Mouse (Mus musculus) adrenal gland, postnatal 36 days (tissue): ENCODE measurements around the gene Phf21a. TPM values are rescaled to one million over a fixed set of nuclear protein-coding genes. Genes with fewer than 3 reads are reported as not detected.
A peak's percentile ranks its signal among the peaks of the same experiment; 100 is the strongest.
"Not testable (repeated sequence)": the region's sequence is repeated elsewhere in the genome, so short reads cannot be mapped to it uniquely, and the experiment has no call there.

Experiments
- DNase-seq, 2 experiments: peaks; one replicate each; pipeline ENCODE4 v3.0.0; 2021; ENCODE audit warnings: mixed read lengths in 1 of 2
- total RNA-seq, 2 experiments: library from RNA; stranded (reverse); gene quantifications; 2 replicates each; pipeline ENCODE4 v1.2.3; 2021

The Phf21a gene
- total RNA-seq, 2 experiments from 2014 or later: 60.6 to 74.1 TPM

GRCm38 (mm10) chr2:92382759-92383158 lies 289.8 kb downstream of the Phf21a start:
- DNase-seq: no peak

GRCm38 (mm10) chr2:92384101-92384500 lies 291.2 kb downstream of the Phf21a start:
- DNase-seq: no peak

GRCm38 (mm10) chr2:92385113-92386051 lies 292.5 kb downstream of the Phf21a start:
- no peak for DNase-seq

- no peak for DNase-seq
These were observed 294.1 kb downstream of the Phf21a start for GRCm38 (mm10) chr2:92386821-92387570.

- DNase-seq: no peak
These were observed 294.7 kb downstream of the Phf21a start for GRCm38 (mm10) chr2:92387646-92388045.

- no peak for DNase-seq
These were observed 295.2 kb downstream of the Phf21a start for GRCm38 (mm10) chr2:92388081-92388517.

GRCm38 (mm10) chr2:92388891-92389641 lies 296.1 kb downstream of the Phf21a start:
- DNase-seq: peak; percentile 85 to 87

GRCm38 (mm10) chr2:92389645-92390044 lies 296.7 kb downstream of the Phf21a start:
- DNase-seq: no peak

GRCm38 (mm10) chr2:92390206-92390930 lies 297.5 kb downstream of the Phf21a start:
- DNase-seq: no peak

- no peak for DNase-seq
These were observed 298.2 kb downstream of the Phf21a start for GRCm38 (mm10) chr2:92391116-92391515.

GRCm38 (mm10) chr2:92391703-92392317 lies 298.9 kb downstream of the Phf21a start:
- no peak for DNase-seq

- DNase-seq: no peak
These were observed 299.7 kb downstream of the Phf21a start for GRCm38 (mm10) chr2:92392318-92393264.

- DNase-seq: no peak
These were observed 302.6 kb downstream of the Phf21a start for GRCm38 (mm10) chr2:92395535-92395934.

GRCm38 (mm10) chr2:92397436-92397835 lies 304.5 kb downstream of the Phf21a start:
- DNase-seq: no peak

- DNase-seq: not testable (repeated sequence)
These were observed 307.0 kb downstream of the Phf21a start for GRCm38 (mm10) chr2:92399877-92400276.

- DNase-seq: no peak
These were observed 307.8 kb downstream of the Phf21a start for GRCm38 (mm10) chr2:92400682-92401081.

GRCm38 (mm10) chr2:92401091-92401561 lies 308.2 kb downstream of the Phf21a start, which contains the start of gene Mapk8ip1:
TSS of gene Mapk8ip1 (minus strand) at chr2:92401263.
- peak; percentile 37 to 53 for DNase-seq

GRCm38 (mm10) chr2:92402591-92403326 lies 309.8 kb downstream of the Phf21a start:
- no peak for DNase-seq
